Mouse (Mus musculus) myocyte (in vitro differentiated cells): ENCODE measurements around the gene Tnnc1. TPM values are rescaled to one million over a fixed set of nuclear protein-coding genes. Genes with fewer than 3 reads are reported as not detected.

ENCODE experiments used
- H3K27me3 ChIP-seq: one replicate; pipeline ENCODE4 v1.6.1; 2011; ENCODE audit not compliant: control insufficient read depth, insufficient read depth, insufficient read length
- H3K36me3 ChIP-seq: one replicate; pipeline ENCODE4 v1.6.1; 2011; ENCODE audit not compliant: control insufficient read depth, insufficient read depth
- H3K4me2 ChIP-seq: one replicate; pipeline ENCODE4 v1.6.1; 2011; ENCODE audit warnings: low read depth, control low read depth
- H3K4me3 ChIP-seq: one replicate; pipeline ENCODE4 v1.5.1; 2011; ENCODE audit warnings: mild to moderate bottlenecking, control low read depth, moderate library complexity
- H3K79me2 ChIP-seq: one replicate; pipeline ENCODE4 v1.6.1; 2011; ENCODE audit not compliant: control insufficient read depth, insufficient read depth
- H3ac ChIP-seq: one replicate; pipeline ENCODE4 v1.6.1; 2011; ENCODE audit not compliant: control insufficient read depth, insufficient read length
- CEBPB ChIP-seq: IDR thresholded peaks from 2 replicates; pipeline ENCODE4 v1.6.1; 2011; ENCODE audit warnings: mild to moderate bottlenecking, moderate library complexity; ENCODE audit not compliant: poor library complexity, insufficient read depth, severe bottlenecking
- E2F4 ChIP-seq: IDR thresholded peaks from one replicate; pipeline ENCODE4 v1.6.1; 2011; ENCODE audit warnings: mild to moderate bottlenecking, control low read depth, moderate library complexity; ENCODE audit not compliant: insufficient read depth
- MAX ChIP-seq: IDR thresholded peaks from one replicate; pipeline ENCODE4 v1.6.1; 2011; ENCODE audit warnings: low read depth, mild to moderate bottlenecking, control low read depth
- MYOD1 ChIP-seq, 3 experiments: IDR thresholded peaks; one replicate each; pipeline ENCODE4 v1.6.1; 2011; ENCODE audit warnings: control low read depth in 2 of 3, low read depth in 2 of 3, mild to moderate bottlenecking in 2 of 3, moderate library complexity in 1 of 3; ENCODE audit not compliant: insufficient read length in 2 of 3, control insufficient read depth in 1 of 3
- MYOG ChIP-seq, 3 experiments: IDR thresholded peaks; one replicate each; pipeline ENCODE4 v1.6.1; 2011; ENCODE audit warnings: control low read depth in 2 of 3, low read depth in 2 of 3, mild to moderate bottlenecking in 2 of 3; ENCODE audit not compliant: insufficient read length in 2 of 3, control insufficient read depth in 1 of 3, insufficient read depth in 1 of 3
- POLR2A ChIP-seq: IDR thresholded peaks from one replicate; pipeline ENCODE4 v1.6.1; 2011; ENCODE audit warnings: low read depth, mild to moderate bottlenecking, control low read depth, moderate library complexity; ENCODE audit not compliant: insufficient read length
- POLR2AphosphoS2 ChIP-seq: IDR thresholded peaks from one replicate; pipeline ENCODE4 v1.6.1; 2011; ENCODE audit warnings: low read depth, control low read depth; ENCODE audit not compliant: insufficient read length
- REST ChIP-seq: IDR thresholded peaks from one replicate; pipeline ENCODE4 v1.6.1; 2011; ENCODE audit warnings: mild to moderate bottlenecking, control low read depth, moderate library complexity; ENCODE audit not compliant: insufficient read depth, insufficient read length
- SRF ChIP-seq: IDR thresholded peaks from one replicate; pipeline ENCODE4 v1.6.1; 2011; ENCODE audit warnings: low read depth; ENCODE audit not compliant: control insufficient read depth, insufficient read length
- TCF12 ChIP-seq: IDR thresholded peaks from one replicate; pipeline ENCODE4 v1.6.1; 2011; ENCODE audit warnings: mild to moderate bottlenecking, control low read depth; ENCODE audit not compliant: poor library complexity, insufficient read depth, severe bottlenecking
- TCF3 ChIP-seq: IDR thresholded peaks from one replicate; pipeline ENCODE4 v1.6.1; 2011; ENCODE audit warnings: low read depth, control low read depth; ENCODE audit not compliant: insufficient read length
- USF1 ChIP-seq: IDR thresholded peaks from one replicate; pipeline ENCODE4 v1.6.1; 2011; ENCODE audit warnings: low read depth, mild to moderate bottlenecking, control low read depth, moderate library complexity
- polyA plus RNA-seq: library from polyadenylated mRNA; unstranded; fragments of >200 nt; fragmentation: generic; extraction: Trizol; gene quantifications from one replicate; pipeline ENCODE4 v1.2.1, GENCODE M21; 2012; ENCODE audit warnings: missing spikeins

Gene Tnnc1
- polyA plus RNA-seq, 1 experiment: 7,028 TPM

DNA sequence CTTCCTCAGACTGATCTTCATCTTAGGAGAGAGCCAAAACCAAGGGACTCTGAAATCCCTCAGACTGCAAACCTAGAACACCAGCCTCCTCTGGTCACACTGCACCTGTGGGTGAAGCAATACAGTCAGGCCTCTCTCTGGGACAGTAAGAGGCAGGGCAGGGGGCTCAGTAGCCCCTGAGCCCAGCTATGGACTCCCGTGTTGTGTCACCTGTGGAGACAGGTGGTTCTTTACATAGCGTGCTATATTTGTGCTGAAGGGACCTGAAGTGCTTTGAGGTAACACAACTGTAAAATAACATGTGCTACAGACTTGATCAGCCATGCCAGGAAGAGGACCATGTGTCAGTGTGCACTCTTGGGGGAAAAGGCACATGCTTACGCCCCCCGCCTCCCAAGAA, 12.6 kb upstream of the Tnnc1 start:
- peak overlapping the region; percentile 69 for H3K4me2 ChIP-seq
- no peaks in the 10 kb centered on the region for H3K27me3 ChIP-seq
- H3K4me3 ChIP-seq: no peak overlapping the region
- H3K36me3 ChIP-seq: peaks cover 57% of the 10 kb centered on the region
- no peak overlapping the region for H3ac ChIP-seq
- peaks cover 69% of the 10 kb centered on the region for H3K79me2 ChIP-seq
- 0 out of 2 replicates have a peak, but pooled peaks have one; percentile 8 for TF ChIP-seq CEBPB
- TF ChIP-seq POLR2AphosphoS2: peak; percentile 20
- TF ChIP-seq TCF3: no peak
- TF ChIP-seq MAX: no peak

DNA sequence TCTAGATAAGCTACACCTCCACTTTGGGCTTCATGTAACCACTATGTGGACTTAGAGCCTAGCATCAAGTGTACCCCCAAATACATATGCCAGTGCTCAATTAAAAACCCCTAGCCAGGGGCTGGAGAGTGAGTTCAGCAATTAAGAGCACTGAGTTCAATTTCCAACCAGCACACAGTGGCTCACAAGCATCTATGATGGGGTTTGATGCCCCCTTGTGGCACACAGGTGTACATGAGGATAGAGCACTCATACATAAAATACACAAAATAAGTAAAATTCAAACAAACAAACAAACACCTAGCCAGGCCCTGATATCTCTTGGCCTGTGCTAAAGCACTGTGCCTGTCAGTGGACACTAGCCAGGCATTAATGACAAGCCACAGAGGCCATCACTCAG, 12.1 kb upstream of the Tnnc1 start:
- peaks cover 73% of the 10 kb centered on the region for H3K79me2 ChIP-seq
- no peak overlapping the region for H3ac ChIP-seq
- no peak overlapping the region for H3K4me3 ChIP-seq
- peak overlapping the region; percentile 69 for H3K4me2 ChIP-seq
- H3K36me3 ChIP-seq: peaks cover 57% of the 10 kb centered on the region
- TF ChIP-seq TCF3: no peak
- TF ChIP-seq MAX: no peak
- TF ChIP-seq MYOG (IDR thresholded peaks at IDR 0.05; ENCODE audit: control insufficient read depth in 1 of 3, insufficient read depth in 1 of 3, insufficient read length in 2 of 3, low read depth in 2 of 3): no peak
- TF ChIP-seq E2F4: no peak
- no peaks in the 10 kb centered on the region for H3K27me3 ChIP-seq

DNA sequence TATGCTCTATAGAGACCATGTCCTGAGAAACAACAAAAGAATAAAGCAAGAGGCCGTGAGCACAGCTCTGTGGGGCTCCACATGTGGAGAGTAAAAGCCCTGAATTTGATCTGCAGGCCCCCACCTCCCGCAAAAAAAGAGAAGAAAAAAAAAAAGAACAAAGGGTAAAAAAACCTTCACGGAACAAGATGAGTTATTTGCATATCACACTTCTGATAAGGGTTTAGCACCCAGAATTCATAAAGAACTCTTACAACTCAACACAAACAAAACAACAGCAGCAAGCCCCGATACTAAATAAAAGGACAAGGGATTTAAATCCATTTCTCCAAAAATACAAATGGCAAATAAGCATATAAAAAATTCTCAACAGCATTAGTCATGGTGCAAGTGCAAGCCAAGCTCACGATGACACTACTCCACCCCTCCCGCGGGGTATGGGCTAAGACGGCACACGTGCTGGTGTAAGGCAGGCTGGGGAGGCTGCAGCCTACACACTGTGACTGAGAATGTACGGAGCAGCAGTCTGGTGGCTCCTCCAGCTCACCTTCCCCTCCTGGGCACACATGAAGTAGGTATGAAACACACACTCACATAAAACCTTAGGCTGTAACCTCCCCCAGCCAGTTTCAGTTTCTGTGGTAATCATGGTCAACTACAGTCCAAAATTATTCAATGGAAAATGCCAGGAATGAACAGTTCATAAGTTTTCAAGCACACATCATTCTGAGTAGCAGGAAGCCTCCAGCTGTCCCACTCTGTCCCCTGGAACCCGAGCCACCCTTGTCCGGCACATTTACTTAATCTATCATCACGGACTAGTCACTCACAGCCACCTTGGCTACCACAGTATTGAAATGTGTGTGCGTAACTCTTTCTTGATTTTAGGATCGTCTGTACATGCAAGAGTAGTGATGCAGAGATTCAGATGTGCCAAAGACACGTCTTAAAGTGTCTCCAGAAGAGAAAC, 10.3 kb upstream of the Tnnc1 start:
- H3K4me2 ChIP-seq: peak overlapping the region; percentile 81
- peaks cover 85% of the 10 kb centered on the region for H3K79me2 ChIP-seq
- no peak overlapping the region for H3K4me3 ChIP-seq
- H3K36me3 ChIP-seq: peaks cover 58% of the 10 kb centered on the region
- H3K27me3 ChIP-seq: no peaks in the 10 kb centered on the region
- H3ac ChIP-seq: no peak overlapping the region
- peak; percentile 66 for TF ChIP-seq USF1
- TF ChIP-seq REST: no peak
- TF ChIP-seq POLR2AphosphoS2: peak; percentile 92
- TF ChIP-seq MYOD1 (IDR thresholded peaks at IDR 0.05; ENCODE audit: control insufficient read depth in 1 of 3, insufficient read length in 2 of 3, low read depth in 2 of 3): peak in 2 of 3 experiments; percentile 42 to 59
- peak; percentile 37 for TF ChIP-seq MAX
- TF ChIP-seq POLR2A: peak; percentile 63
- peak in 2 of 3 experiments; percentile 5 to 62 for TF ChIP-seq MYOG (IDR thresholded peaks at IDR 0.05; ENCODE audit: control insufficient read depth in 1 of 3, insufficient read depth in 1 of 3, insufficient read length in 2 of 3, low read depth in 2 of 3)
- TF ChIP-seq SRF: no peak

DNA sequence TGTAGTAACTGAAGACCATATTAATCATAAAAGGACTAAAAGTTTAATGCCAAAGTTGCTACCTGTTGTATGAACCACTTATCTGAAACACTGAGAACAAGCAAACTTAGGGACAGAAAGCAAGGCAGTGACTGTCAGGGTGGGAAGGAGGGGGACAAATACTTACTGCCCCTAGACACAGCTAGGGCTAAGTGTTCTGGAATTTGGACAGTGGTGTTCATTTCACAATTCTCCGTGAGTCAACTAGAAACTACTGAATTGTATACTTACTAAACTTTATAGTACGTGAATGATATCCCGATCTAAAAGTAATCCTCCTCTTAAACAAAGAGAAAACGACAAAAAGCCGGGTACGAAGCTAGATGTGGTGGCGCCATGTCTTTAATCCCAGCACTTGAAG, 8.5 kb upstream of the Tnnc1 start:
- Histone ChIP-seq H3K4me3 (no peak overlapping the region), H3K27me3 (no peaks in the 10 kb centered on the region), H3K36me3 (peaks cover 59% of the 10 kb centered on the region), H3ac (no peak overlapping the region), H3K4me2 (peak overlapping the region; percentile 81), H3K79me2 (peaks cover 85% of the 10 kb centered on the region)
- TF ChIP-seq POLR2AphosphoS2 (no peak), MAX (no peak), USF1 (no peak), MYOD1 (IDR thresholded peaks at IDR 0.05; ENCODE audit: control insufficient read depth in 1 of 3, insufficient read length in 2 of 3, low read depth in 2 of 3) (no peak), E2F4 (no peak), REST (no peak), MYOG (IDR thresholded peaks at IDR 0.05; ENCODE audit: control insufficient read depth in 1 of 3, insufficient read depth in 1 of 3, insufficient read length in 2 of 3, low read depth in 2 of 3) (no peak), POLR2A (no peak), SRF (no peak), CEBPB (no peak), TCF12 (no peak), TCF3 (no peak)

DNA sequence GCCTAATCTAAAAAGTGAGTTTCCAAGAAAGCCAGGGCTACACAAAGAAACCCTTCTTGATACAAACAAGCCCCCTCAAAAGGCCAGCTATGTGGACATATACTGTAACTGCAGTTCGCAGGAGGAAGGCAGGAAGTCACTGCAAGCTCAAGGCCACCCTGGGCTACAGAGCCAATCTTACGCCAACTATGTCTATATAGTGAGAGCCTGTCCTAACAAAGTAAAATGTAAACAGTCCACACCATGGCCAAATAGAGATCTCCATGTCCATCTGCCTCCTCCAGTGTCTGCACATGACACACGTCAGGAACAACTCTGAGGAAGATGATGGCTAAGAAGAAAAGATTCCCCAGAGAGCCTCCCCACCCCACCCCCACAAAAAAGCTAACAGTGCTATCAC, 8.1 kb upstream of the Tnnc1 start:
- TF ChIP-seq REST (no peak), POLR2AphosphoS2 (no peak), MYOD1 (IDR thresholded peaks at IDR 0.05; ENCODE audit: control insufficient read depth in 1 of 3, insufficient read length in 2 of 3, low read depth in 2 of 3) (no peak)
- H3ac ChIP-seq: no peak overlapping the region
- no peak overlapping the region for H3K4me2 ChIP-seq
- H3K27me3 ChIP-seq: no peaks in the 10 kb centered on the region
- H3K79me2 ChIP-seq: peaks cover 87% of the 10 kb centered on the region
- H3K36me3 ChIP-seq: peaks cover 59% of the 10 kb centered on the region
- no peak overlapping the region for H3K4me3 ChIP-seq
